Mouse (Mus musculus) limb, embryonic 13.5 days (tissue): ENCODE measurements around the gene Clhc1. TPM values are rescaled to one million over a fixed set of nuclear protein-coding genes. Genes with fewer than 3 reads are reported as not detected.

Experiments
- ATAC-seq: fragments of 200-750 bp; cut with Nextera tagmentation; 2 replicates; pipeline ENCODE4 v1.8.0; 2017; ENCODE audit warnings: low read depth, moderate number of reproducible peaks, moderate TSS enrichment; ENCODE audit not compliant: low FRiP score
- H3K27ac ChIP-seq: fragments of 300-500 bp; sonication (generic); 2 replicates; pipeline ENCODE4 v1.5.1; 2015; ENCODE audit warnings: inconsistent platforms, mild to moderate bottlenecking, moderate library complexity
- H3K27me3 ChIP-seq: fragments of 300-500 bp; sonication (generic); 2 replicates; pipeline ENCODE4 v1.6.1; 2015; ENCODE audit warnings: mild to moderate bottlenecking, inconsistent platforms
- H3K36me3 ChIP-seq: fragments of 300-500 bp; sonication (generic); 2 replicates; pipeline ENCODE4 v1.6.1; 2015; ENCODE audit warnings: inconsistent platforms, mild to moderate bottlenecking, moderate library complexity
- H3K4me1 ChIP-seq: fragments of 300-500 bp; sonication (generic); 2 replicates; pipeline ENCODE4 v1.6.1; 2015; ENCODE audit warnings: inconsistent platforms
- H3K4me2 ChIP-seq: fragments of 300-500 bp; sonication (generic); replicated peaks from 2 replicates; pipeline ENCODE4 v1.6.1; 2015; ENCODE audit warnings: inconsistent platforms, mild to moderate bottlenecking, moderate library complexity
- H3K4me3 ChIP-seq: fragments of 300-500 bp; sonication (generic); 2 replicates; pipeline ENCODE4 v1.5.1; 2015; ENCODE audit warnings: moderate library complexity, mild to moderate bottlenecking, inconsistent platforms
- H3K9ac ChIP-seq: fragments of 300-500 bp; sonication (generic); 2 replicates; pipeline ENCODE4 v1.6.1; 2015; ENCODE audit warnings: mild to moderate bottlenecking, inconsistent platforms
- H3K9me3 ChIP-seq: fragments of 300-500 bp; sonication (generic); 2 replicates; pipeline ENCODE4 v1.6.1; 2016; ENCODE audit warnings: inconsistent platforms
- WGBS: fragments of 180-500 bp; shearing (Covaris S2); methylation state at CpG from one replicate; pipeline ENCODE4 v1.1.7; 2015; 5-methylcytosine and 5-hydroxymethylcytosine counted together
- polyA plus RNA-seq: library from polyadenylated mRNA; unstranded; fragments of >200 nt; fragmentation: Nextera tagmentation; extraction: Ambion mirVana; gene quantifications from 2 replicates; pipeline ENCODE4 v1.2.1, GENCODE M21; 2015

The Clhc1 gene
- polyA plus RNA-seq: 0.13 and 0.32 TPM in 2 replicates

GRCm38 (mm10) chr11:29547752-29548503 is at the start of gene Clhc1, which contains the start of gene Rps27a:
Gene Clhc1, plus strand, starts transcription at chr11:29547950.
Gene Rps27a, minus strand, starts transcription at chr11:29548109.
- peak; percentile 98 for ATAC-seq
- Histone ChIP-seq H3K9me3 (no peaks in the 10 kb centered on the region), H3K4me1 (peaks cover 13% of the 10 kb centered on the region), H3K4me2 (peak within 1 kb of the TSS; percentile 71), H3K36me3 (peaks cover 35% of the 10 kb centered on the region), H3K27me3 (no peaks in the 10 kb centered on the region), H3K27ac (peak within 1 kb of the TSS; percentile 81; the same call in 1 of the 2 replicates), H3K4me3 (peak within 1 kb of the TSS; percentile 63), H3K9ac (peak within 1 kb of the TSS; percentile 88)
- under 1% methylated on average over 46 of the region's 46 CpGs for WGBS

GRCm38 (mm10) chr11:29503948-29504893 is 43.5 kb upstream of the Clhc1 start:
- peaks cover 37% of the 10 kb centered on the region for H3K36me3 ChIP-seq
- ATAC-seq: no peak
- no peaks in the 10 kb centered on the region for H3K27me3 ChIP-seq
- H3K4me3 ChIP-seq: no peak overlapping the region
- no peak overlapping the region for H3K9ac ChIP-seq
- 90% methylated on average over 10 of the region's 10 CpGs for WGBS
- H3K4me2 ChIP-seq: no peak overlapping the region
- no peaks in the 10 kb centered on the region for H3K4me1 ChIP-seq
- H3K27ac ChIP-seq: no peak overlapping the region
- no peaks in the 10 kb centered on the region for H3K9me3 ChIP-seq

- Histone ChIP-seq H3K9me3 (no peaks in the 10 kb centered on the region), H3K36me3 (peaks cover 32% of the 10 kb centered on the region), H3K4me3 (no peak overlapping the region), H3K4me1 (no peaks in the 10 kb centered on the region), H3K27ac (no peak overlapping the region), H3K9ac (no peak overlapping the region), H3K4me2 (no peak overlapping the region), H3K27me3 (no peaks in the 10 kb centered on the region)
- 98% methylated on average over 2 of the region's 2 CpGs for WGBS
- ATAC-seq: no peak
These were observed 42.7 kb upstream of the Clhc1 start for GRCm38 (mm10) chr11:29504899-29505625.

GRCm38 (mm10) chr11:29509421-29509820 is 38.3 kb upstream of the Clhc1 start:
- peaks cover 29% of the 10 kb centered on the region for H3K36me3 ChIP-seq
- WGBS: 89% methylated on average over 1 of the region's 1 CpGs
- H3K9me3 ChIP-seq: no peaks in the 10 kb centered on the region

GRCm38 (mm10) chr11:29512818-29513535 is 34.8 kb upstream of the Clhc1 start:
- no peaks in the 10 kb centered on the region for H3K27me3 ChIP-seq
- WGBS: 93% methylated on average over 4 of the region's 4 CpGs
- ATAC-seq: no peak
- peaks cover 5% of the 10 kb centered on the region for H3K4me1 ChIP-seq
- no peaks in the 10 kb centered on the region for H3K9me3 ChIP-seq
- H3K4me2 ChIP-seq: no peak overlapping the region
- H3K36me3 ChIP-seq: peaks cover 18% of the 10 kb centered on the region
- H3K9ac ChIP-seq: no peak overlapping the region
- no peak overlapping the region for H3K27ac ChIP-seq
- H3K4me3 ChIP-seq: no peak overlapping the region

More at GRCm38 (mm10) chr11:29509421-29509820, 38.3 kb upstream of the Clhc1 start:
- no peak overlapping the region for H3K4me2 ChIP-seq
- no peak overlapping the region for H3K4me3 ChIP-seq
- peaks cover 5% of the 10 kb centered on the region for H3K4me1 ChIP-seq
- no peaks in the 10 kb centered on the region for H3K27me3 ChIP-seq
- H3K27ac ChIP-seq: no peak overlapping the region
- ATAC-seq: no peak
- no peak overlapping the region for H3K9ac ChIP-seq

- peak overlapping the region; percentile 75 for H3K27ac ChIP-seq
- peak overlapping the region; percentile 64 for H3K4me3 ChIP-seq
- peaks cover 18% of the 10 kb centered on the region for H3K36me3 ChIP-seq
- 24% methylated on average over 10 of the region's 10 CpGs for WGBS
- ATAC-seq: peak; percentile 24
- no peaks in the 10 kb centered on the region for H3K27me3 ChIP-seq
- no peaks in the 10 kb centered on the region for H3K9me3 ChIP-seq
- H3K4me1 ChIP-seq: peaks cover 5% of the 10 kb centered on the region
- peak overlapping the region; percentile 66 for H3K4me2 ChIP-seq
- peak overlapping the region; percentile 78 for H3K9ac ChIP-seq
These were observed 33.4 kb upstream of the Clhc1 start for GRCm38 (mm10) chr11:29514325-29514681.

GRCm38 (mm10) chr11:29514682-29515412 is 32.9 kb upstream of the Clhc1 start, which contains the start of gene Prorsd1:
Gene Prorsd1, minus strand, starts transcription at chr11:29515033.
- Histone ChIP-seq H3K27ac (peak within 1 kb of the TSS; percentile 75), H3K36me3 (peaks cover 18% of the 10 kb centered on the region), H3K9ac (peak within 1 kb of the TSS; percentile 78), H3K9me3 (no peaks in the 10 kb centered on the region), H3K27me3 (no peaks in the 10 kb centered on the region), H3K4me3 (peak within 1 kb of the TSS; percentile 64), H3K4me1 (peaks cover 5% of the 10 kb centered on the region), H3K4me2 (peak within 1 kb of the TSS; percentile 66)
- 3% methylated on average over 40 of the region's 40 CpGs for WGBS
- peak; percentile 98 for ATAC-seq

- Histone ChIP-seq H3K9me3 (no peaks in the 10 kb centered on the region), H3K4me3 (peak within 1 kb of the TSS; percentile 70), H3K4me1 (peaks cover 9% of the 10 kb centered on the region), H3K36me3 (peaks cover 14% of the 10 kb centered on the region), H3K4me2 (peak within 1 kb of the TSS; percentile 66), H3K27me3 (no peaks in the 10 kb centered on the region), H3K27ac (peak within 1 kb of the TSS; percentile 80; the same call in 1 of the 2 replicates), H3K9ac (peak within 1 kb of the TSS; percentile 76)
- ATAC-seq: peak; percentile 96
- 3% methylated on average over 47 of the region's 47 CpGs for WGBS
These were observed 21.6 kb upstream of the Clhc1 start, which contains the start of gene Mtif2 for GRCm38 (mm10) chr11:29525988-29526794. Gene Mtif2, plus strand, starts transcription at chr11:29526408.

GRCm38 (mm10) chr11:29538201-29538600 is 9.5 kb upstream of the Clhc1 start:
- 98% methylated on average over 1 of the region's 1 CpGs for WGBS
- ATAC-seq: no peak
- Histone ChIP-seq H3K4me3 (no peak overlapping the region), H3K27me3 (no peaks in the 10 kb centered on the region), H3K27ac (no peak overlapping the region), H3K4me2 (no peak overlapping the region), H3K9ac (no peak overlapping the region), H3K4me1 (no peaks in the 10 kb centered on the region), H3K36me3 (peaks cover 57% of the 10 kb centered on the region), H3K9me3 (no peaks in the 10 kb centered on the region)
